Mouse (Mus musculus) liver, embryonic 16.5 days (tissue): ENCODE data around the gene Zg16. TPM values are rescaled to one million over a fixed set of nuclear protein-coding genes. Genes with fewer than 3 reads are reported as not detected.

Experiments
- ATAC-seq: fragments of 200-750 bp; cut with Nextera tagmentation; 2 replicates; pipeline ENCODE4 v1.8.0; 2017; ENCODE audit warnings: low read depth, mild to moderate bottlenecking, moderate number of reproducible peaks, moderate library complexity
- H3K27ac ChIP-seq: fragments of 300-500 bp; sonication (generic); 2 replicates; pipeline ENCODE4 v1.5.1; 2014; ENCODE audit warnings: mild to moderate bottlenecking, low read length
- H3K27me3 ChIP-seq: fragments of 300-500 bp; sonication (generic); 2 replicates; pipeline ENCODE4 v1.6.1; 2014; ENCODE audit warnings: low read depth, low read length, mixed read lengths; ENCODE audit not compliant: control insufficient read depth, insufficient read depth
- H3K36me3 ChIP-seq: fragments of 300-500 bp; sonication (generic); 2 replicates; pipeline ENCODE4 v1.6.1; 2014; ENCODE audit warnings: mild to moderate bottlenecking; ENCODE audit not compliant: control insufficient read depth, insufficient read depth
- H3K4me1 ChIP-seq: fragments of 300-500 bp; sonication (generic); 2 replicates; pipeline ENCODE4 v1.6.1; 2014; ENCODE audit warnings: low read depth, low read length, mixed read lengths; ENCODE audit not compliant: control insufficient read depth
- H3K4me2 ChIP-seq: fragments of 300-500 bp; sonication (generic); 2 replicates; pipeline ENCODE4 v1.6.1; 2014; ENCODE audit warnings: low read depth, low read length, mixed read lengths
- H3K4me3 ChIP-seq: fragments of 300-500 bp; sonication (generic); 2 replicates; pipeline ENCODE4 v1.5.1; 2014; ENCODE audit warnings: low read depth, mild to moderate bottlenecking, low read length
- H3K9ac ChIP-seq: fragments of 300-500 bp; sonication (generic); 2 replicates; pipeline ENCODE4 v1.6.1; 2014; ENCODE audit warnings: low read depth, low read length
- H3K9me3 ChIP-seq: fragments of 300-500 bp; sonication (generic); replicated peaks from 2 replicates; pipeline ENCODE4 v1.6.1; 2016; ENCODE audit warnings: low read length; ENCODE audit not compliant: control insufficient read depth
- WGBS: fragments of 180-500 bp; shearing (Covaris S2); extraction: QIAGEN DNeasy Blood & Tissue Kit; methylation state at CpG from one replicate; pipeline ENCODE4 v1.1.7; 2014; ENCODE audit not compliant: insufficient replicate concordance; 5-methylcytosine and 5-hydroxymethylcytosine counted together
- polyA plus RNA-seq: library from polyadenylated mRNA; unstranded; fragments of >200 nt; fragmentation: Nextera tagmentation; extraction: Ambion mirVana; gene quantifications from 2 replicates; pipeline ENCODE4 v1.2.1, GENCODE M21; 2015

Zg16 gene
- polyA plus RNA-seq, 1 experiment from 2014 or later, result 0.58 TPM

GRCm38 (mm10) chr7:127066317-127066716, 20.8 kb downstream of the Zg16 start:
- no peak overlapping the region for H3K4me2 ChIP-seq
- no peak overlapping the region for H3K9ac ChIP-seq
- H3K36me3 ChIP-seq, result no peaks in the 10 kb centered on the region
- WGBS, result 69% methylated on average over 4 of the region's 4 CpGs
- no peak for ATAC-seq
- H3K4me1 ChIP-seq, result no peaks in the 10 kb centered on the region; the same call in 1 of the 2 replicates
- no peaks in the 10 kb centered on the region for H3K9me3 ChIP-seq
- H3K27ac ChIP-seq, result no peak overlapping the region
- H3K4me3 ChIP-seq, result no peak overlapping the region
- no peaks in the 10 kb centered on the region for H3K27me3 ChIP-seq

GRCm38 (mm10) chr7:127065538-127065937, 21.6 kb downstream of the Zg16 start:
- WGBS, result 58% methylated on average over 6 of the region's 6 CpGs
- Histone ChIP-seq H3K4me3 (no peak overlapping the region), H3K4me1 (no peaks in the 10 kb centered on the region; the same call in 1 of the 2 replicates), H3K27ac (no peak overlapping the region), H3K4me2 (no peak overlapping the region), H3K36me3 (no peaks in the 10 kb centered on the region), H3K9me3 (no peaks in the 10 kb centered on the region), H3K27me3 (no peaks in the 10 kb centered on the region), H3K9ac (no peak overlapping the region)
- ATAC-seq, result no peak

GRCm38 (mm10) chr7:127055026-127055585, 32.0 kb downstream of the Zg16 start:
- Histone ChIP-seq H3K4me2 (no peak overlapping the region), H3K9me3 (no peaks in the 10 kb centered on the region), H3K36me3 (no peaks in the 10 kb centered on the region), H3K9ac (no peak overlapping the region), H3K4me3 (no peak overlapping the region), H3K27me3 (peaks cover 2% of the 10 kb centered on the region; the same call in 1 of the 2 replicates), H3K27ac (no peak overlapping the region), H3K4me1 (no peaks in the 10 kb centered on the region)
- 58% methylated on average over 5 of the region's 5 CpGs for WGBS
- ATAC-seq, result no peak

GRCm38 (mm10) chr7:127041851-127042672, 45.1 kb downstream of the Zg16 start, which contains the start of gene Kif22:
Kif22 (minus strand) TSS chr7:127042471.
- Histone ChIP-seq H3K4me3 (peak within 1 kb of the TSS; percentile 95), H3K9me3 (no peaks in the 10 kb centered on the region), H3K27ac (peak within 1 kb of the TSS; percentile 82), H3K9ac (peak within 1 kb of the TSS; percentile 95), H3K4me1 (peaks cover 20% of the 10 kb centered on the region), H3K27me3 (no peaks in the 10 kb centered on the region), H3K4me2 (peak within 1 kb of the TSS; percentile 81), H3K36me3 (peaks cover 21% of the 10 kb centered on the region)
- peak; percentile 93 for ATAC-seq
- under 1% methylated on average over 53 of the region's 53 CpGs for WGBS

GRCm38 (mm10) chr7:127031244-127031643, 55.9 kb downstream of the Zg16 start:
- H3K4me2 ChIP-seq, result no peak overlapping the region
- 57% methylated on average over 1 of the region's 1 CpGs for WGBS
- no peaks in the 10 kb centered on the region for H3K27me3 ChIP-seq
- peaks cover 23% of the 10 kb centered on the region for H3K4me1 ChIP-seq
- peaks cover 83% of the 10 kb centered on the region for H3K36me3 ChIP-seq
- no peak overlapping the region for H3K9ac ChIP-seq
- H3K4me3 ChIP-seq, result no peak overlapping the region
- H3K9me3 ChIP-seq, result no peaks in the 10 kb centered on the region
- ATAC-seq, result no peak
- H3K27ac ChIP-seq, result no peak overlapping the region

- Histone ChIP-seq H3K27me3 (no peaks in the 10 kb centered on the region), H3K4me1 (peaks cover 26% of the 10 kb centered on the region), H3K9me3 (no peaks in the 10 kb centered on the region), H3K9ac (no peak overlapping the region), H3K4me2 (no peak overlapping the region), H3K27ac (peak overlapping the region; percentile 27), H3K4me3 (no peak overlapping the region), H3K36me3 (peaks cover 75% of the 10 kb centered on the region)
- 97% methylated on average over 1 of the region's 1 CpGs for WGBS
- ATAC-seq, result no peak
Measured at GRCm38 (mm10) chr7:127030172-127030571, 57.0 kb downstream of the Zg16 start.

- Histone ChIP-seq H3K27me3 (no peaks in the 10 kb centered on the region), H3K9me3 (no peaks in the 10 kb centered on the region), H3K4me2 (peak overlapping the region; percentile 97), H3K4me3 (peak overlapping the region; percentile 92), H3K27ac (peak overlapping the region; percentile 97), H3K4me1 (peaks cover 49% of the 10 kb centered on the region), H3K9ac (peak overlapping the region; percentile 98), H3K36me3 (peaks cover 60% of the 10 kb centered on the region)
- 63% methylated on average over 8 of the region's 8 CpGs for WGBS
- no peak for ATAC-seq
Measured at GRCm38 (mm10) chr7:127027885-127028284, 59.2 kb downstream of the Zg16 start.

- Histone ChIP-seq H3K4me1 (peaks cover 56% of the 10 kb centered on the region), H3K27ac (peak within 1 kb of the TSS; percentile 97), H3K9ac (peak within 1 kb of the TSS; percentile 98), H3K36me3 (peaks cover 60% of the 10 kb centered on the region), H3K4me2 (peak within 1 kb of the TSS; percentile 97), H3K4me3 (peak within 1 kb of the TSS; percentile 92), H3K9me3 (no peaks in the 10 kb centered on the region), H3K27me3 (no peaks in the 10 kb centered on the region)
- under 1% methylated on average over 47 of the region's 63 CpGs for WGBS
- peak; percentile 80 for ATAC-seq
Measured at GRCm38 (mm10) chr7:127026984-127027726, 60.0 kb downstream of the Zg16 start, which contains the start of gene Maz. Maz (minus strand) TSS chr7:127027037.
